Mouse (Mus musculus) liver, embryonic 13.5 days (tissue): ENCODE measurements at regions not wholly inside any gene's neighbourhood (a gene's known extent, or its start where the extent isn't known, plus 50 kb on each side); places are given as distances from the start of the nearest gene placed in this dataset.

ENCODE experiments used
- ATAC-seq: fragments of 200-750 bp; cut with Nextera tagmentation; 2 replicates; pipeline ENCODE4 v1.8.0; 2017; ENCODE audit warnings: low read depth, mild to moderate bottlenecking, moderate number of reproducible peaks, moderate library complexity
- DNase-seq: peaks from one replicate; pipeline ENCODE4 v3.0.0; 2022
- H3K27ac ChIP-seq: fragments of 300-500 bp; sonication (generic); 2 replicates; pipeline ENCODE4 v1.5.1; 2015; ENCODE audit warnings: moderate library complexity, mild to moderate bottlenecking, inconsistent platforms
- H3K27me3 ChIP-seq: fragments of 300-500 bp; sonication (generic); 2 replicates; pipeline ENCODE4 v1.6.1; 2015; ENCODE audit warnings: mild to moderate bottlenecking, inconsistent platforms
- H3K36me3 ChIP-seq: fragments of 300-500 bp; sonication (generic); 2 replicates; pipeline ENCODE4 v1.6.1; 2015; ENCODE audit warnings: mild to moderate bottlenecking, inconsistent platforms
- H3K4me1 ChIP-seq: fragments of 300-500 bp; sonication (generic); replicated peaks from 2 replicates; pipeline ENCODE4 v1.6.1; 2015; ENCODE audit warnings: inconsistent platforms
- H3K4me2 ChIP-seq: fragments of 300-500 bp; sonication (generic); 2 replicates; pipeline ENCODE4 v1.6.1; 2015; ENCODE audit warnings: inconsistent platforms, mild to moderate bottlenecking, moderate library complexity
- H3K4me3 ChIP-seq: fragments of 300-500 bp; sonication (generic); replicated peaks from 2 replicates; pipeline ENCODE4 v1.5.1; 2015; ENCODE audit warnings: mild to moderate bottlenecking, inconsistent platforms
- H3K9ac ChIP-seq: fragments of 300-500 bp; sonication (generic); 2 replicates; pipeline ENCODE4 v1.6.1; 2015; ENCODE audit warnings: mild to moderate bottlenecking, inconsistent platforms
- H3K9me3 ChIP-seq: fragments of 300-500 bp; sonication (generic); replicated peaks from 2 replicates; pipeline ENCODE4 v1.6.1; 2016; ENCODE audit warnings: inconsistent platforms
- WGBS: fragments of 180-500 bp; shearing (Covaris S2); methylation state at CpG from one replicate; pipeline ENCODE4 v1.1.7; 2015; ENCODE audit not compliant: insufficient replicate concordance; 5-methylcytosine and 5-hydroxymethylcytosine counted together

DNA sequence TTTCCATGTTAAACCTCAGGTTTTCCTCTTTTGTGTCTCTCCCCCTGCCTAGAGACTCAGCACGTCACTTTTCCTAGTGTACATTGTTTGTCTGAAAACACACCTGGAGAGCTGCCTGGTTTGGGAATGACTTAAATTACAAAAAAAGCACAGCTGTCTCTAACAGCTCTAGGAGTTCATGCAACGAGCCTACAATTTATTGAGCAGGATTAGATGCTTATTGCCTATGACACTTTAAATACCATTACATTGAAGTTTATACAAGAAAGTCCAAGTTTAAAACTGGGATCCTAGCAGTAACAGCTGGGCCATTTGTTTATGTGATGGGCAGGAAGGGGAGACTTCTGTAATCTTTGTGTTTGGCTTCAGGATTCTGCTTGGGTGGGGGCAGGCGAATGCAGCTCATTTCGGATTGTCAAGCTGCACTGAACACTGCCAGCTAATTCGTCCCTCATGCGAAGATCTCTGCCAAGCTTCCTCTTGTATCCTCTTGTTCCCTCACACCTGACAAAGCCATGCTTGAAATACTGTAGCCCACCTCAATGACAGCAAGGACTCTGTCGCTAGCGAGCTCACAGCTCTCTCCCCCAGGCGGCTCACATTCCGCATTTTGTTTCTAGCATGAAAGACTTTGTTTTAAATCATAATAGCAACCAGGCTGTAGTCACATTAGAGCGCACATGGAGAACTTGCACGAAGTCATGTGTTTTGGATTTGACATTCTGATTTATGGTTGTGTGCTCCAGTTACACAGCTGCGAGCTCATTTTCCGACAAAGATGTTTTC lies 359.8 kb upstream of the Gm15217 start:
- no peaks in the 10 kb centered on the region for H3K27me3 ChIP-seq
- H3K4me3 ChIP-seq, result no peak overlapping the region
- DNase-seq (no peak), ATAC-seq (no peak)
- H3K9ac ChIP-seq, result no peak overlapping the region
- 68% methylated on average over 14 of the region's 14 CpGs for WGBS
- H3K9me3 ChIP-seq, result no peaks in the 10 kb centered on the region
- H3K4me1 ChIP-seq, result peaks cover 3% of the 10 kb centered on the region; the same call in 1 of the 2 replicates
- no peak overlapping the region for H3K27ac ChIP-seq
- H3K36me3 ChIP-seq, result no peaks in the 10 kb centered on the region
- H3K4me2 ChIP-seq, result no peak overlapping the region

DNA sequence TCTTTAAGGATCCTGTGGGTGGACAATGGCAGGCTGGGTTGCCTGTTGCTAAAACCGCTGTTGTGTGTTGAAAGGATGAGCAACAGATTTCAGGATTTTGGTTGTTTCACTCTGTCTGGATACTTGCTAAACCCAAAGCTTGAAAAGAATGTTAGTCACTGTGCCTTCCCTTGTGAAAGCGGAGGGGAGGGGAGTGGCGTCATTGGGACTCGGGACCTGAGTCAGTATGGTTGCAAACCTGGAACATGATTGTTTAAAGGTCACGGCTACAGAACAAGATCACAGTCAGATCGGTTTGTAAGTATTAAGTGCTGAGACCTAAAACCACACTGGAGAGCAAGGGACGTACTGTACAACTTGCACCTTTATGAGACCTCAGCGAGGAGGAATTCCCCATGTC lies 344.9 kb upstream of the Gm15217 start:
- Histone ChIP-seq H3K9me3 (no peaks in the 10 kb centered on the region), H3K4me1 (no peaks in the 10 kb centered on the region), H3K27ac (no peak overlapping the region), H3K4me2 (no peak overlapping the region), H3K36me3 (no peaks in the 10 kb centered on the region), H3K9ac (no peak overlapping the region), H3K4me3 (no peak overlapping the region), H3K27me3 (no peaks in the 10 kb centered on the region)
- DNase-seq (no peak), ATAC-seq (no peak)
- WGBS, result 67% methylated on average over 8 of the region's 8 CpGs

DNA sequence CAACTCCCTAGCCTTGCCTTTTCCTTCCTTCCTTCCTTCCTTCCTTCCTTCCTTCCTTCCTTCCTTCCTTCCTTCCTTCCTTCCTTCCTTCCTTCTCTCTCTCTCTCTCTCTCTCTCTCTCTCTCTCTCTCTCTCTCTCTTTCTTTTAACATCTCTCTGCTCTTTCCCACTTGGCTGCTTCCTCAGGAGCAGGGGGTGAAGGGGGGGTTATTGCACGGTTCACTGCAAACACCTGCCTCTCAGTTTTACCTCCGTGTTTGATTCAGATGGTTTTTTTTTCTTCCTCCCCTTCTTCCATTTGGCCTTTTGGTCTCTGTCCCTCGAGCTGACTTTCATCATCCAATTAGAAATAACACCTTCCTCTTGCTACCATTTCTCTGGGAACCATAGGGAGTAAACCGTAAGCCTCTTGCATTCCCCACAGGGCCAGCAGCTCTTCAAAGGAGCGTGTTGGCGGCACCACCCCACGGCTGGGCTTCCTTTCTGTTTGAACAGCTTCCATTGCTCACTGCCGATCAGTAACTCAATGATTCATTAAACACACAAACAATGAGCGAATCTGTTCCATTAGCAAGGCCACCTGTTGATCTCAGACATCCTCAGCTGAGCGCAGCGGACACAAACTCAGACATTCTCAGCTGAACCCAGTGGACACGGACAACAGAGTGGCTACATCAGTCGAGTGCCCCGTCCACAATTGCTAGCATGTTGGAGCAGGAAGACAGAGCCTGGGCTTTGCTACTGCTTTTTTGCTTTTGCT lies 318.4 kb upstream of the Gm15217 start:
- Histone ChIP-seq H3K36me3 (no peaks in the 10 kb centered on the region), H3K4me2 (peak overlapping the region; percentile 21), H3K9ac (no peak overlapping the region), H3K27ac (no peak overlapping the region), H3K27me3 (no peaks in the 10 kb centered on the region), H3K4me3 (no peak overlapping the region), H3K4me1 (no peaks in the 10 kb centered on the region), H3K9me3 (no peaks in the 10 kb centered on the region)
- DNase-seq (no peak), ATAC-seq (no peak)
- WGBS, result 44% methylated on average over 14 of the region's 14 CpGs

DNA sequence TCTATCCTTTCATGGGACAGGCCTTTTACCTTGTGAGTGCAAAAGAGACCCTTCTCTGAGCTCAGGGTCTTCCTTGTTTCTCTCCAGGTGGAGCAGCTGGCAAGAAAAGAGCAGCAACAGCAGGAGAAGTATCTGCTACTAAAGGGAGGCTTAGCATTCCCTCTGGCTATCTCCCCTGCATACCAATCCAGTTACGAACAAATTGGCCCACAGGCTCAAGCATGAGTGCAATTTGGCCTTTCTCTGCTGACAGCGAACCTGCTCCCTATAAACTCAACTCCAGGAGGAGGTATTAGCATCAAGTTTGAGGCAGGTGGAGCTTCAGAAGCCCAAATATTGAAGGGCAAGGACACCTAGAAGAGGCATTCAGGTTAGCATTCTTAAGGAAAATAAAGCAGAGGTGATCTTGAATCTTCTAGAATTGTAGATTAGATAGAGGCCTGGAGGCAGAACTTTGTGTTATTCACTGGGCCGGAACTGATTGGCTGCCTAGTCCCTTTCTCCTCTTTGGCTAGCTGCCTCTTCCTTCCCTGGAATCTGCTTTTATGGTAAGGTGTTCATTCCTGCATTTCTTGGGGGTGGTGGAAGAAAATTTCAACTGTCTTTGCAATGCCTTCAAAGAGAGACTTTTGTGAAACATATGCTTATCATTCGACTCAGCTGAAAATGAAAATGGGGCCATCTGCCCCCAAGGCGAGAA lies 312.0 kb upstream of the Gm15217 start:
- H3K4me3 ChIP-seq, result no peak overlapping the region
- no peak overlapping the region for H3K27ac ChIP-seq
- H3K4me2 ChIP-seq, result no peak overlapping the region
- no peak overlapping the region for H3K9ac ChIP-seq
- no peaks in the 10 kb centered on the region for H3K36me3 ChIP-seq
- no peak for DNase-seq
- H3K27me3 ChIP-seq, result no peaks in the 10 kb centered on the region
- H3K4me1 ChIP-seq, result no peaks in the 10 kb centered on the region
- ATAC-seq, result no peak
- 53% methylated on average over 5 of the region's 5 CpGs for WGBS
- H3K9me3 ChIP-seq, result no peaks in the 10 kb centered on the region

DNA sequence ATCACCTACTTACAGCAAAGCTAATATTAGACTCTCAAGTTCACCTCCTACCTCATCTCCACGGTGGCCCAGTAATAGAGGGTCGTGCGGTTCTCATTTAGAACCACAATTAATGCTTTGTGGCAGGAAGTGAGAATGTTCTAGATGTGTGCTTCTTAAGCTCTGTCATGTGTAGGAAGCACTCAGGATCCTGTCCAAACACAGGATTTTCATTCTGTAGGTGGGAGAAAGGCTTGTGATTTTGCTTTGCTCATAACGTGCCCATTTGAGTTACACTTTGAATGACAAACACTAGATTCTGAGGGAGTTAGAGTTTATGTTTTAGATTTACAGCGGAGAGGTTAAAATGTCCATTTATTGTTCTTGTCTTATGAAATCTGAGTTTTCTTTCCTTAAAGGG lies 308.0 kb upstream of the Gm15217 start:
- 72% methylated on average over 5 of the region's 5 CpGs for WGBS
- no peak for DNase-seq
- no peaks in the 10 kb centered on the region for H3K4me1 ChIP-seq
- ATAC-seq, result no peak
- H3K27ac ChIP-seq, result no peak overlapping the region
- no peak overlapping the region for H3K9ac ChIP-seq
- no peak overlapping the region for H3K4me3 ChIP-seq
- H3K27me3 ChIP-seq, result no peaks in the 10 kb centered on the region
- H3K4me2 ChIP-seq, result no peak overlapping the region
- no peaks in the 10 kb centered on the region for H3K36me3 ChIP-seq
- H3K9me3 ChIP-seq, result no peaks in the 10 kb centered on the region

DNA sequence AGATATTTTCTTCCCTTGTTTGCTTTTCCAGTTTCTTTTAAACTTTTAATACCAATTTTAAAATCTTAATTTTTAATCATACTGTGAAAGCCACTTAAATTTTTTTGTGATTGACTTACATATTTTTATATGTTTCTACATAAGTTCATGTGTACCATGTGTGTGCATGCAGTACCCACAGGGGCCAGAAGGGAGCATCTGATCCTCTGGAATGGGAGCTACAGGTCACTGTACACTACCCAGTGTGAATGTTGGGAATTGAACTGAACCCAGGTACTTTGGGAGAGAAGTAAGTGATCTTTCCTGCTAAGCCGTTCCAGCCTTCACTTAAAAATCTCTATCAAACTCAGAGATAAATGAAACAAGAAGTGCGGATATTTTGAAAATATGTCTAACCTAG lies 302.5 kb upstream of the Gm15217 start:
- ATAC-seq, result no peak
- Histone ChIP-seq H3K9ac (no peak overlapping the region), H3K27me3 (no peaks in the 10 kb centered on the region), H3K4me3 (no peak overlapping the region), H3K36me3 (no peaks in the 10 kb centered on the region), H3K27ac (no peak overlapping the region), H3K9me3 (no peaks in the 10 kb centered on the region), H3K4me2 (no peak overlapping the region), H3K4me1 (no peaks in the 10 kb centered on the region)
- no peak for DNase-seq
- 78% methylated on average over 2 of the region's 2 CpGs for WGBS

DNA sequence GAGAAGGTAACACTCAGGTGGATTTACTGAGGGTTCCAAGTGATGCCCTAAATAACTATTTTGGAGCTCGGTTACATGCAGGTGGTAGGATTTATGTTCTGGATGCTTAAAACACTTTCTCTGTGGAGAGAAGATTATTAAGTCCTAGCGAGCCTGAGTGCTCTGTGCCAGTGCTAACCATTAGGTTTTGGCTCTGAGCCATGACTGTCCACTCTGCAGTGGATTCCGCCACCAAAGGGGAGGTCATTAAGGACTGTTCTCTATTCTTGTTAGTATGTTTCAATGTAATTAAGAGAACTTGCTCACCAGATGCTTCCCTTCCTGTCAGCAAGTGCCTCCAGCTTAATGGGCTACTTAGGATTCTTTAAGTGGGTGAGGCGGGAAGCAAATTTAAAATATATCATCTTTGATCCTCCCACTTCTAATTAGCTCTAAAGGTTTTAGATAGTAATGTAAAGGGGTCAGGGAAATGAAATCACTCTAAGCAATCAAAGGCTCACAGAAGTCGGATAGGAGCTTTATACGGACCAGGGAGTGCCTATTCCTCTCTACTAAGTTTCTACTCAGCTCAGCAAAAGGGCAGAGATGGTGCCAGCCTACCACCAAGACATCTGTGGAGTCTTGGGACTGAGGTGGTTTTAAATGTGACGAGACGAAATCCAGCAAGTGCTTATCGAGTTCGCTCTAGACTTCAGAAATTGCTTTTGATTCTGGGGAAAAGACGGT lies 301.6 kb upstream of the Gm15217 start:
- ATAC-seq, result no peak
- H3K27ac ChIP-seq, result no peak overlapping the region
- no peak overlapping the region for H3K9ac ChIP-seq
- WGBS, result 71% methylated on average over 11 of the region's 11 CpGs
- H3K9me3 ChIP-seq, result no peaks in the 10 kb centered on the region
- no peaks in the 10 kb centered on the region for H3K4me1 ChIP-seq
- H3K27me3 ChIP-seq, result no peaks in the 10 kb centered on the region
- no peaks in the 10 kb centered on the region for H3K36me3 ChIP-seq
- H3K4me2 ChIP-seq, result no peak overlapping the region
- H3K4me3 ChIP-seq, result no peak overlapping the region
- no peak for DNase-seq

DNA sequence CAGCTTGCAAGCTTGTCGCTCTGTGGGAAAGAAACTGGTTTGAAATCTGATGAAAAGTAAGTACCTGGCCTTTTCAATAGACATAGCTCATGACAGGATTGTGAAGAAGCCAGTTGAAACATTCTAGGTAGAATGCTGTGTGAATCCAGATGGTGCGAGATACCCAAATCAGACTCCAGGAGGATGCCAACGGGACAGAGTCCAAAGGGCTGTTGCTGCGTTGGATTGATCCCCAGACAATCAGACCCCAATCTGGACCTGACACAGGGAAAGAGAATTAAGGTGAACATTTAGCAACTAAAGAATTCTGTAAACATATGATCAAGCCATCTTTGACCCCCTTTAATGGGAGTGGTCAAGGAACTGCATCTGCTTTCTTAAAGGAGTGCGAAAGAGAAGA lies 296.6 kb upstream of the Gm15217 start:
- WGBS, result 71% methylated on average over 5 of the region's 5 CpGs
- Histone ChIP-seq H3K36me3 (no peaks in the 10 kb centered on the region), H3K4me3 (no peak overlapping the region), H3K27ac (no peak overlapping the region), H3K9ac (no peak overlapping the region), H3K4me2 (no peak overlapping the region), H3K4me1 (no peaks in the 10 kb centered on the region), H3K27me3 (no peaks in the 10 kb centered on the region), H3K9me3 (no peaks in the 10 kb centered on the region)
- ATAC-seq, result no peak
- no peak for DNase-seq

DNA sequence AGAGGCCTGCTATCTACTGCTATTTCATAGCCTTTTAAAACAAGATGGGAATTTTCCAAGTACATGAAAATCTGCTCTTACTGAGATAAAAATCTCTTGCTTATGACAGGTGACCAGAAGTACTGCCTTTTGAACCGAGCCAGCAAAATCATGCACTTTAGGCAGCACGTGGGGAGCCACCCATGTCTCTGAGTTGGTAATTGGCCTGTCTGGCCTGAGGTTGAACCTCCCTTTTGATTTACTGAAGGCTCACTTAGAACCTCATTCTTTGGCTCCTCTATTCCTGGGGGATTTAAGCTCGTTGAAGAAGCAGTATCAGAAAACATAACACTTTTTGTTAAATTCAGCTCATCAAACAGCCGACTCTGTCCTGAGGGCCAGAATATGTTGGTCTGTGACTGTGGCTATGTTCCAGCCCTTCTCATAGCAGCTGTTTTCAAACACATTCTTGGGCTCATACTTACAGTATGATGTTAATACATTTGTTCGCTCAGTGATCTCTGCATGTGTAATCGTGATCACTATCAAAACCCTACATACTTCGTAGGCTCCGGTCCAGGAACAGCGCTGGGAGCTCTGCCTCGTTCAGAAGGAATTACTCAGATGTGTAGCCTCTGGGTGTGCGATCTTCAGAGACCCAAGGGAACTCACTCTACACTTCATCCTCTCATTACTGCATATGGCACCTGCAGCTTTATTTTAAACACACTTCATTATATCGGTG lies 290.1 kb upstream of the Gm15217 start:
- no peak overlapping the region for H3K4me2 ChIP-seq
- no peak overlapping the region for H3K4me3 ChIP-seq
- no peaks in the 10 kb centered on the region for H3K27me3 ChIP-seq
- WGBS, result 70% methylated on average over 12 of the region's 12 CpGs
- DNase-seq (no peak), ATAC-seq (no peak)
- H3K27ac ChIP-seq, result no peak overlapping the region
- H3K9ac ChIP-seq, result no peak overlapping the region
- no peaks in the 10 kb centered on the region for H3K9me3 ChIP-seq
- no peaks in the 10 kb centered on the region for H3K4me1 ChIP-seq
- H3K36me3 ChIP-seq, result no peaks in the 10 kb centered on the region

DNA sequence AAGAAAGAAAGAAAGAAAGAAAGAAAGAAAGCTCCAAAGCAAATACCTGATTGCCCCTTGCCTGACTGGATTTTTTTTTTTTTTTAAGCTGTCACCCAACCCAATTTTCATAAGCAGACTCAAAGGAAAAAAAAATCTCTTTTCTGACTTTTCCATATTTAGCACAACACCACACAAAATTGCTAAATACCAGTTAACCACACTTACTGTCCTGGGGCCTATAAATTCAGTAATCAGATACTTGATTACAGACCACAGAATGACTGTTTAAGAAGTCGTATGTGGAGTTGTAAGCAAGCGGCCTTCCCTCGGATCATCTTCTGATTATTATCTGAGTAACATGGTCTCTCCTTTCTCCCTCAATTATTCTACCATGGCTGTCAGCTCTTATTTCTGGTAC lies 263.3 kb upstream of the Gm15217 start:
- Histone ChIP-seq H3K27me3 (no peaks in the 10 kb centered on the region), H3K36me3 (no peaks in the 10 kb centered on the region), H3K4me2 (no peak overlapping the region), H3K4me1 (no peaks in the 10 kb centered on the region), H3K9me3 (no peaks in the 10 kb centered on the region), H3K9ac (no peak overlapping the region), H3K27ac (no peak overlapping the region), H3K4me3 (no peak overlapping the region)
- ATAC-seq (no peak), DNase-seq (no peak)
- WGBS, result 50% methylated on average over 3 of the region's 3 CpGs

DNA sequence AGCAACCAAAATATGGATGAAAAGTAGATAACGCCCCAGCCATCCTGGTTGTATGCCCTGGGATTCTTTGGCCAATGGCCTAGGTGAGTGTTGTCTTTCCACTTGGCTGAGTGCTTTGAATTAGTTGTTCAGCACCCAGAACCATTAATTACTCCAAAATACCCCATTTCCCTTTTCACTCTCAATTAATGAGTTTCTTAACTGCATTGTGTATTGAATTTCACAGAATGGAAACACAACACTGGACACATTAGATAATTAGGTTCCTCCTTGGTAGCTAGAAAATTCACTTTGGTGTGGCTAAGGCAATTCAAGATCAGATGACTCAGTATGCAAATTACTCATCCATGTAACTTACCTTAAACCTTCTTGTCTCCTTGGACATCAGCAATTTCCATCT lies 252.7 kb upstream of the Gm15217 start:
- WGBS, result 47% methylated on average over 1 of the region's 1 CpGs
- H3K4me3 ChIP-seq, result no peak overlapping the region
- no peak overlapping the region for H3K27ac ChIP-seq
- H3K9ac ChIP-seq, result no peak overlapping the region
- DNase-seq (no peak), ATAC-seq (no peak)
- no peaks in the 10 kb centered on the region for H3K9me3 ChIP-seq
- H3K4me1 ChIP-seq, result no peaks in the 10 kb centered on the region
- no peak overlapping the region for H3K4me2 ChIP-seq
- no peaks in the 10 kb centered on the region for H3K36me3 ChIP-seq
- no peaks in the 10 kb centered on the region for H3K27me3 ChIP-seq
